Mouse (Mus musculus) liver, adult 2 months (tissue): ENCODE measurements around the gene Tlk1.

Source experiments
- CTCF ChIP-seq: fragments of 200-500 bp; IDR thresholded peaks from 2 replicates; pipeline ENCODE4 v1.5.1; 2011; ENCODE audit warnings: low read depth, low read length, control low read depth
- POLR2A ChIP-seq: fragments of 200-500 bp; IDR thresholded peaks from 2 replicates; pipeline ENCODE4 v1.6.1; 2011; ENCODE audit warnings: low read length, control low read depth; ENCODE audit not compliant: insufficient read depth; ENCODE audit errors: extremely low read depth

DNA sequence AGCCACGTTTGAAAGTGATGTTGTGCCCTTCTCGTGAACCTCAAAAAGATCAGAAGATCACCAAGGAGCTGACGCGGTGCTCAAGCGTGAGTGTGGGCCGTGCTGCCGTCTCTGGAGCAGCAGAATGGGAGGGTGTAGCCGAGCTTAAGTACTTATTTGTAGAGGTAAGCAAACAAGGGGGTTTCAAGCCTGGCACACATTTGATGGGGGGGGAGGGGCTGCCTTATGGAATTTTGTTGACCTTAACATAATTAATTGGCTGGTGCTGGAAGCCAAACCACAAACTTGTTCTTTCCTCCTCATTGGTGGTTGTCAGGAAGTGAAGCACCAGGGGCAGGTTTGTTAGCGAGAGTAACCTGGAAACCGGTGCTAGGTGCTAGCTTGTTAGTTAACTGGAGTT is 129.8 kb downstream of the Tlk1 start:
- TF ChIP-seq CTCF = no peak
- TF ChIP-seq POLR2A = no peak
